Mouse (Mus musculus): ENCODE results near the gene Pycard. TPM values are rescaled to one million over a fixed set of nuclear protein-coding genes. Genes with fewer than 3 reads are reported as not detected.
"Not testable (repeated sequence)": the region's sequence is repeated elsewhere in the genome, so short reads cannot be mapped to it uniquely, and the experiment has no call there.

Pycard gene
- total and polyA plus RNA-seq, 2 experiments = 2.8 to 5.0 TPM

DNA sequence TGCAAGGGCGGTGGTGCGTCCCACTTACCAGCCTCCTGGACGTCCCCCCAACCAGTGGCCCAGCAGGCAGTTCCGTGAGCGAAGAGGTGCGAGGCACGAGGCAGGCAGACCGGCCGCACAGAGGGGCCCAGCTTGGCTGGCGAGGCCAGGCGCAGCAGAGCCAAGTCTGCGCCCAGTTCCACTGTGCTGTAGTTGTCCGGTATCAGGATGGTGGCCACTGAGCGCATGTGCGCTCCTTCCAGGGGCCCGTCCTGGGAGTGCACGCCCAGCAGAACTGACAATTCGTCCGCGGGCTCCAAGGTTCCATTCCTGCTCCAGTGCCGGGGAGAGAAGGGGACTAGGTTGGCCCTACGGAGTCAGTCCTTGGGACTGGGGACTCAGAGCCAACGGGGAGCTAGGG, 49.1 kb downstream of the Pycard start:
- H3K36me3 ChIP-seq (ENCODE audit: control insufficient read depth, insufficient read depth, low read length) = no peaks in the 10 kb centered on the region
- H3K79me2 ChIP-seq (ENCODE audit: control insufficient read depth, insufficient read depth, low read length) = no peaks in the 10 kb centered on the region
- DNase-seq (ENCODE audit: extremely low read depth, low read depth, low spot score) = no peak
- peaks cover 2% of the 10 kb centered on the region; the same call in 1 of the 2 replicates for H3K27me3 ChIP-seq (ENCODE audit: control insufficient read depth, insufficient read depth, low read length)
- H3K9ac ChIP-seq (ENCODE audit: low read depth, low read length) = no peak overlapping the region
- H3K4me3 ChIP-seq (ENCODE audit: insufficient read depth, low read depth, low read length) = no peak overlapping the region
- no peak overlapping the region for H3K27ac ChIP-seq (replicated peaks; ENCODE audit: insufficient read depth, low read depth, low read length)
- no peaks in the 10 kb centered on the region for H3K4me1 ChIP-seq (ENCODE audit: control insufficient read depth, insufficient read depth, low read length)
- TF ChIP-seq CTCF (IDR thresholded peaks at IDR 0.05; ENCODE audit: low read depth, low read length) = no peak
- no peak for TF ChIP-seq POLR2A (IDR thresholded peaks at IDR 0.05; ENCODE audit: extremely low read depth, insufficient read depth, low read length)
- WGBS = 17% methylated on average over 23 of the region's 23 CpGs

DNA sequence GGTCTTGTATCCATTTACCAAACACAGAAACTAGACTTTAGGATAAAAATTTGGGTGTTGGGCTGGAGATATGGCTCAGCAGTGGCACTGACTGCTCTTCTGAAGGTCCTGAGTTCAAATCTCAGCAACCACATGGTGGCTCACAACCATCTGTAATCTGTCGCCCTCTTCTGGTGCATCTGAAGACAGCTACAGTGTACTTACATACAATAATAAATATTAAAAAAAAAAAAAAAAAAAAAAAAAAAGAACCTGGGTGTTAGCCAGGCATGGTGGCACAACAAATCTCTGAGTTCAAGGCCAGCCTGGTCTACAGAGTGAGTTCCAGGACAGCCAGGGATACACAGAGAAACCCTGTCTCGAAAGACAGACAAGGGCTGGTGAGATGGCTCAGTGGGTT, 51.6 kb downstream of the Pycard start:
- not testable (repeated sequence) for DNase-seq (ENCODE audit: extremely low read depth, low read depth, low spot score); H3K27me3 ChIP-seq (ENCODE audit: control insufficient read depth, insufficient read depth, low read length); H3K9ac ChIP-seq (ENCODE audit: low read depth, low read length); H3K27ac ChIP-seq (replicated peaks; ENCODE audit: insufficient read depth, low read depth, low read length); H3K36me3 ChIP-seq (ENCODE audit: control insufficient read depth, insufficient read depth, low read length); H3K79me2 ChIP-seq (ENCODE audit: control insufficient read depth, insufficient read depth, low read length); H3K4me3 ChIP-seq (ENCODE audit: insufficient read depth, low read depth, low read length); H3K4me1 ChIP-seq (ENCODE audit: control insufficient read depth, insufficient read depth, low read length)
- 61% methylated on average over 2 of the region's 2 CpGs for WGBS

Other genes with a start within 250 kb of the Pycard start
- gene Fbxl19, start 249.3 kb downstream of the Pycard start, total RNA-seq (2014; rRNA removed) = 1.9 and 2.4 TPM in 2 replicates
- 3.9 and 4.7 TPM in 2 replicates for gene Fbxl19, start 249.3 kb downstream of the Pycard start, polyA plus RNA-seq (2012; rRNA removed)
- gene Orai3, start 224.1 kb downstream of the Pycard start, total RNA-seq (2014; rRNA removed) = 10.2 and 14.7 TPM in 2 replicates
- gene Orai3, start 224.1 kb downstream of the Pycard start, polyA plus RNA-seq (2012; rRNA removed) = 21.1 and 26.6 TPM in 2 replicates
- gene Setd1a, start 217.2 kb downstream of the Pycard start, total RNA-seq (2014; rRNA removed) = 2.6 and 5.4 TPM in 2 replicates
- gene Setd1a, start 217.2 kb downstream of the Pycard start, polyA plus RNA-seq (2012; rRNA removed) = 5.5 and 7.8 TPM in 2 replicates
- gene Gm49388, start 208.3 kb downstream of the Pycard start, total RNA-seq (2014; rRNA removed) = not detected in 2 replicates
- not detected in 2 replicates for gene Gm49388, start 208.3 kb downstream of the Pycard start, polyA plus RNA-seq (2012; rRNA removed)
- gene Hsd3b7, start 193.3 kb downstream of the Pycard start, total RNA-seq (2014; rRNA removed) = 458 and 477 TPM in 2 replicates
- gene Hsd3b7, start 193.3 kb downstream of the Pycard start, polyA plus RNA-seq (2012; rRNA removed) = 1,150 and 1,162 TPM in 2 replicates
- 16.7 and 18.5 TPM in 2 replicates for gene Stx4a, start 169.6 kb downstream of the Pycard start, total RNA-seq (2014; rRNA removed)
- 34.7 and 38.3 TPM in 2 replicates for gene Stx4a, start 169.6 kb downstream of the Pycard start, polyA plus RNA-seq (2012; rRNA removed)
- 0.55 and 0.87 TPM in 2 replicates for gene Stx1b, start 169.3 kb downstream of the Pycard start, total RNA-seq (2014; rRNA removed)
- 7.9 TPM in 2 replicates for gene Stx1b, start 169.3 kb downstream of the Pycard start, polyA plus RNA-seq (2012; rRNA removed)
- gene Zfp646, start 117.6 kb downstream of the Pycard start, total RNA-seq (2014; rRNA removed) = 8.8 and 11.5 TPM in 2 replicates
- gene Zfp646, start 117.6 kb downstream of the Pycard start, polyA plus RNA-seq (2012; rRNA removed) = 6.0 and 7.4 TPM in 2 replicates
- gene Zfp668, start 117.0 kb downstream of the Pycard start, total RNA-seq (2014; rRNA removed) = 0.65 and 0.94 TPM in 2 replicates
- 2.1 and 2.2 TPM in 2 replicates for gene Zfp668, start 117.0 kb downstream of the Pycard start, polyA plus RNA-seq (2012; rRNA removed)
- 2.3 and 2.5 TPM in 2 replicates for gene Prss53, start 102.9 kb downstream of the Pycard start, total RNA-seq (2014; rRNA removed)
- gene Prss53, start 102.9 kb downstream of the Pycard start, polyA plus RNA-seq (2012; rRNA removed) = 9.2 and 12.0 TPM in 2 replicates
- not detected in 2 replicates for gene Gm21974, start 98.4 kb downstream of the Pycard start, total RNA-seq (2014; rRNA removed)
- not detected in 2 replicates for gene Gm21974, start 98.4 kb downstream of the Pycard start, polyA plus RNA-seq (2012; rRNA removed)
- gene Vkorc1, start 98.2 kb downstream of the Pycard start, total RNA-seq (2014; rRNA removed) = 261 and 316 TPM in 2 replicates
- 833 and 889 TPM in 2 replicates for gene Vkorc1, start 98.2 kb downstream of the Pycard start, polyA plus RNA-seq (2012; rRNA removed)
- 8.2 and 12.0 TPM in 2 replicates for gene Bckdk, start 89.8 kb downstream of the Pycard start, total RNA-seq (2014; rRNA removed)
- gene Bckdk, start 89.8 kb downstream of the Pycard start, polyA plus RNA-seq (2012; rRNA removed) = 17.5 and 19.8 TPM in 2 replicates
- gene Kat8, start 81.4 kb downstream of the Pycard start, total RNA-seq (2014; rRNA removed) = 15.8 and 18.3 TPM in 2 replicates
- gene Kat8, start 81.4 kb downstream of the Pycard start, polyA plus RNA-seq (2012; rRNA removed) = 11.5 and 12.6 TPM in 2 replicates
- gene Prss8, start 63.8 kb downstream of the Pycard start, total RNA-seq (2014; rRNA removed) = 2.9 and 5.9 TPM in 2 replicates
- 3.8 and 8.6 TPM in 2 replicates for gene Prss8, start 63.8 kb downstream of the Pycard start, polyA plus RNA-seq (2012; rRNA removed)
- 8.1 and 8.7 TPM in 2 replicates for gene Prss36, start 47.1 kb downstream of the Pycard start, total RNA-seq (2014; rRNA removed)
- 17.2 and 18.2 TPM in 2 replicates for gene Prss36, start 47.1 kb downstream of the Pycard start, polyA plus RNA-seq (2012; rRNA removed)
- 28.6 and 31.5 TPM in 2 replicates for gene Fus, start 26.4 kb downstream of the Pycard start, total RNA-seq (2014; rRNA removed)
- 64.8 and 102 TPM in 2 replicates for gene Fus, start 26.4 kb downstream of the Pycard start, polyA plus RNA-seq (2012; rRNA removed)
- gene Trim72, start 10.1 kb upstream of the Pycard start, total RNA-seq (2014; rRNA removed) = 0.28 TPM in 1 of 2 replicates, not detected in the other
- gene Trim72, start 10.1 kb upstream of the Pycard start, polyA plus RNA-seq (2012; rRNA removed) = 0.15 and 0.19 TPM in 2 replicates
- gene Itgam, start 68.8 kb upstream of the Pycard start, total RNA-seq (2014; rRNA removed) = 0.60 and 0.65 TPM in 2 replicates
- 0.29 and 0.83 TPM in 2 replicates for gene Itgam, start 68.8 kb upstream of the Pycard start, polyA plus RNA-seq (2012; rRNA removed)
- not detected in 2 replicates for gene Gm49368, start 68.8 kb upstream of the Pycard start, total RNA-seq (2014; rRNA removed)
- gene Gm49368, start 68.8 kb upstream of the Pycard start, polyA plus RNA-seq (2012; rRNA removed) = 0.09 TPM in 1 of 2 replicates, not detected in the other
- 0.46 and 0.74 TPM in 2 replicates for gene Itgax, start 135.7 kb upstream of the Pycard start, total RNA-seq (2014; rRNA removed)
- gene Itgax, start 135.7 kb upstream of the Pycard start, polyA plus RNA-seq (2012; rRNA removed) = 0.16 and 0.56 TPM in 2 replicates
- 0.09 TPM in 1 of 2 replicates, not detected in the other for gene Itgad, start 160.5 kb upstream of the Pycard start, total RNA-seq (2014; rRNA removed)
- 0.02 TPM in 1 of 2 replicates, not detected in the other for gene Itgad, start 160.5 kb upstream of the Pycard start, polyA plus RNA-seq (2012; rRNA removed)
- gene Cox6a2, start 212.5 kb upstream of the Pycard start, total RNA-seq (2014; rRNA removed) = 0.28 TPM in 1 of 2 replicates, not detected in the other
- gene Cox6a2, start 212.5 kb upstream of the Pycard start, polyA plus RNA-seq (2012; rRNA removed) = 0.18 and 0.45 TPM in 2 replicates
- 2.1 and 3.2 TPM in 2 replicates for gene Armc5, start 243.5 kb upstream of the Pycard start, total RNA-seq (2014; rRNA removed)
- 11.3 and 12.7 TPM in 2 replicates for gene Armc5, start 243.5 kb upstream of the Pycard start, polyA plus RNA-seq (2012; rRNA removed)
- gene 9130023H24Rik, start 244.2 kb upstream of the Pycard start, total RNA-seq (2014; rRNA removed) = 1.8 and 2.4 TPM in 2 replicates
- gene 9130023H24Rik, start 244.2 kb upstream of the Pycard start, polyA plus RNA-seq (2012; rRNA removed) = 0.91 and 1.4 TPM in 2 replicates

All from liver, adult 2 months (tissue).